Mouse (Mus musculus): ENCODE measurements at regions not wholly inside any gene's neighbourhood (a gene's known extent, or its start where the extent isn't known, plus 50 kb on each side); places are given as distances from the start of the nearest gene placed in this dataset.

GRCm38 (mm10) chr3:38697871-38698270, 188.9 kb upstream of the Fat4 start:
- peak; percentile 82 for ATAC-seq
- no peaks in the 10 kb centered on the region for H3K4me1 ChIP-seq (ENCODE audit: insufficient read depth, low read length)
- peak overlapping the region; percentile 65; the same call in 1 of the 2 replicates for H3K27ac ChIP-seq
- no peak overlapping the region for H3K9ac ChIP-seq (replicated peaks; ENCODE audit: low read length)
- H3K4me3 ChIP-seq (ENCODE audit: low read length) = no peak overlapping the region
- peak; percentile 37 for DNase-seq (ENCODE audit: low spot score)
- H3K27me3 ChIP-seq (ENCODE audit: insufficient read depth, low read length) = no peaks in the 10 kb centered on the region
- WGBS = 11% methylated on average over 8 of the region's 8 CpGs
- H3K4me2 ChIP-seq (ENCODE audit: low read depth, low read length) = no peak overlapping the region
- no peaks in the 10 kb centered on the region for H3K36me3 ChIP-seq (ENCODE audit: insufficient read depth, low read length)
- TF ChIP-seq CTCF (IDR thresholded peaks at IDR 0.05; ENCODE audit: low read depth) = no peak
- H3K9me3 ChIP-seq (ENCODE audit: low read length) = no peaks in the 10 kb centered on the region

GRCm38 (mm10) chr3:38697349-38697748, 189.4 kb upstream of the Fat4 start:
- no peaks in the 10 kb centered on the region for H3K36me3 ChIP-seq (ENCODE audit: insufficient read depth, low read length)
- no peak for TF ChIP-seq CTCF (IDR thresholded peaks at IDR 0.05; ENCODE audit: low read depth)
- DNase-seq (ENCODE audit: low spot score) = no peak
- H3K4me2 ChIP-seq (ENCODE audit: low read depth, low read length) = no peak overlapping the region
- H3K9ac ChIP-seq (replicated peaks; ENCODE audit: low read length) = no peak overlapping the region
- WGBS = 69% methylated on average over 2 of the region's 2 CpGs
- no peak overlapping the region for H3K4me3 ChIP-seq (ENCODE audit: low read length)
- no peaks in the 10 kb centered on the region for H3K4me1 ChIP-seq (ENCODE audit: insufficient read depth, low read length)
- H3K9me3 ChIP-seq (ENCODE audit: low read length) = no peaks in the 10 kb centered on the region
- no peak for ATAC-seq
- H3K27ac ChIP-seq = no peak overlapping the region
- H3K27me3 ChIP-seq (ENCODE audit: insufficient read depth, low read length) = no peaks in the 10 kb centered on the region

GRCm38 (mm10) chr3:38695836-38696235, 190.9 kb upstream of the Fat4 start:
- Histone ChIP-seq H3K4me2 (ENCODE audit: low read depth, low read length) (no peak overlapping the region), H3K27ac (no peak overlapping the region), H3K4me1 (ENCODE audit: insufficient read depth, low read length) (no peaks in the 10 kb centered on the region), H3K27me3 (ENCODE audit: insufficient read depth, low read length) (no peaks in the 10 kb centered on the region), H3K4me3 (ENCODE audit: low read length) (no peak overlapping the region), H3K9me3 (ENCODE audit: low read length) (no peaks in the 10 kb centered on the region), H3K9ac (replicated peaks; ENCODE audit: low read length) (no peak overlapping the region), H3K36me3 (ENCODE audit: insufficient read depth, low read length) (no peaks in the 10 kb centered on the region)
- 43% methylated on average over 7 of the region's 7 CpGs for WGBS
- TF ChIP-seq CTCF (IDR thresholded peaks at IDR 0.05; ENCODE audit: low read depth) = no peak
- 0 out of 2 replicates have a peak, but pooled peaks have one; percentile 55 for ATAC-seq
- peak; percentile 42 for DNase-seq (ENCODE audit: low spot score)

- Histone ChIP-seq H3K4me1 (ENCODE audit: insufficient read depth, low read length) (no peaks in the 10 kb centered on the region), H3K4me2 (ENCODE audit: low read depth, low read length) (no peak overlapping the region), H3K9ac (replicated peaks; ENCODE audit: low read length) (no peak overlapping the region), H3K9me3 (ENCODE audit: low read length) (no peaks in the 10 kb centered on the region), H3K27ac (no peak overlapping the region), H3K27me3 (ENCODE audit: insufficient read depth, low read length) (no peaks in the 10 kb centered on the region), H3K4me3 (ENCODE audit: low read length) (no peak overlapping the region), H3K36me3 (ENCODE audit: insufficient read depth, low read length) (no peaks in the 10 kb centered on the region)
- no peak for ATAC-seq
- DNase-seq (ENCODE audit: low spot score) = no peak
- TF ChIP-seq CTCF (IDR thresholded peaks at IDR 0.05; ENCODE audit: low read depth) = no peak
Observed at GRCm38 (mm10) chr3:38692768-38693167, 194.0 kb upstream of the Fat4 start.

GRCm38 (mm10) chr3:38684247-38684991, 199.8 kb upstream of the Ankrd50 start:
- no peak overlapping the region for H3K27ac ChIP-seq
- no peak for DNase-seq (ENCODE audit: low spot score)
- H3K9ac ChIP-seq (replicated peaks; ENCODE audit: low read length) = no peak overlapping the region
- H3K4me1 ChIP-seq (ENCODE audit: insufficient read depth, low read length) = no peaks in the 10 kb centered on the region
- WGBS = 85% methylated on average over 4 of the region's 4 CpGs
- H3K4me3 ChIP-seq (ENCODE audit: low read length) = no peak overlapping the region
- H3K4me2 ChIP-seq (ENCODE audit: low read depth, low read length) = no peak overlapping the region
- no peaks in the 10 kb centered on the region for H3K36me3 ChIP-seq (ENCODE audit: insufficient read depth, low read length)
- H3K27me3 ChIP-seq (ENCODE audit: insufficient read depth, low read length) = no peaks in the 10 kb centered on the region
- TF ChIP-seq CTCF (IDR thresholded peaks at IDR 0.05; ENCODE audit: low read depth) = no peak
- no peak for ATAC-seq
- H3K9me3 ChIP-seq (ENCODE audit: low read length) = no peaks in the 10 kb centered on the region

- WGBS = 14% methylated on average over 17 of the region's 17 CpGs
- no peak for TF ChIP-seq CTCF (IDR thresholded peaks at IDR 0.05; ENCODE audit: low read depth)
- H3K36me3 ChIP-seq (ENCODE audit: insufficient read depth, low read length) = no peaks in the 10 kb centered on the region
- H3K9me3 ChIP-seq (ENCODE audit: low read length) = no peaks in the 10 kb centered on the region
- no peaks in the 10 kb centered on the region for H3K4me1 ChIP-seq (ENCODE audit: insufficient read depth, low read length)
- peak; percentile 88 for ATAC-seq
- H3K9ac ChIP-seq (replicated peaks; ENCODE audit: low read length) = no peak overlapping the region; the same call in 1 of the 2 replicates
- no peak overlapping the region for H3K4me3 ChIP-seq (ENCODE audit: low read length)
- no peaks in the 10 kb centered on the region for H3K27me3 ChIP-seq (ENCODE audit: insufficient read depth, low read length)
- peak overlapping the region; percentile 39 for H3K4me2 ChIP-seq (ENCODE audit: low read depth, low read length)
- DNase-seq (ENCODE audit: low spot score) = peak; percentile 88
- peak overlapping the region; percentile 49 for H3K27ac ChIP-seq
Observed at GRCm38 (mm10) chr3:38663670-38664494, 179.2 kb upstream of the Ankrd50 start.
